Mouse (Mus musculus) liver, embryonic 14 days (tissue): ENCODE data around the gene Synj2. TPM values are rescaled to one million over a fixed set of nuclear protein-coding genes. Genes with fewer than 3 reads are reported as not detected.

Experiments
- polyA plus RNA-seq: library from polyadenylated mRNA; depleted of rRNA; stranded (reverse); fragments of >200 nt; gene quantifications from 2 replicates; pipeline ENCODE4 v1.2.3, GENCODE M21; 2012; rRNA removed

Gene Synj2
- 1.7 and 1.8 TPM in 2 replicates for polyA plus RNA-seq

DNA sequence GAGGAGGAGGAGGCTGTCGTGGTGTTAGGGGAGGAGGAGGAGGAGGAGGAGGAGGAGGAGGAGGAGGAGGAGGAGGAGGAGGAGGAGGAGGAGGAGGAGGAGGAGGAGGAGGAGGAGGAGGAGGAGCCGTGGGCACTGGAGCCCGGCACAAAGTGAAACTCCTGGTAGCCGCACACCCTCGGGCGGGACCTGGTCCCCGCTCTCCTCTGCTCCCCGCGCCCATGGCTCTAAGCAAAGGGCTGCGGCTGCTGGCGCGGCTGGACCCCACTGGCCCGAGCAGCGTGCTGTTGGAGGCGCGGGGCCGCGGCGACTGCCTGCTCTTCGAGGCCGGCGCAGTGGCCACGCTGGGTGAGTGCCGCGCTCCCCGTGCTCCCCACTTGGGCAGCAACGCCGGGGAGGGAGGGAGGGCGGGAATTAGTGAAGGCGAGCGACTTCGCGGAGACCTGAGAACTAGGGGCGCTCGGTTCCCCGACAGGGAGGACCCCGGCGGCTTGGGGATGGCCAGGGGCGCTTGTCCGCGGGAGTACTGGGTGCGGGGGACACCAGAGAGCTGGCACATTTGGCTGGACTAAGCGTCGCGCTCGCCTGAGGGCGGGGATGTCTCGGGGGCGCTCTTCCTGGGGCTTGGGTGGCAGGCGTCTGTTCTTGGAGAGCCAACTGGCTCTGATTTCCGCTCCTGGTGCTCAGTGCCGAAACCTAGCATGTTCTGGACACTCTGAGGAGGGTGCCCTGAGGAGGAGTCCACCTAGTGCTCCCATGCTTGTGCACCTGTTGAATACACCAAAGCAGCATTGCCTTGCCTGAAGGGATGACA, at the start of gene Synj2:
TSS of gene Synj2 (plus strand) at position 51 of the 814 bp plus-strand sequence.

DNA sequence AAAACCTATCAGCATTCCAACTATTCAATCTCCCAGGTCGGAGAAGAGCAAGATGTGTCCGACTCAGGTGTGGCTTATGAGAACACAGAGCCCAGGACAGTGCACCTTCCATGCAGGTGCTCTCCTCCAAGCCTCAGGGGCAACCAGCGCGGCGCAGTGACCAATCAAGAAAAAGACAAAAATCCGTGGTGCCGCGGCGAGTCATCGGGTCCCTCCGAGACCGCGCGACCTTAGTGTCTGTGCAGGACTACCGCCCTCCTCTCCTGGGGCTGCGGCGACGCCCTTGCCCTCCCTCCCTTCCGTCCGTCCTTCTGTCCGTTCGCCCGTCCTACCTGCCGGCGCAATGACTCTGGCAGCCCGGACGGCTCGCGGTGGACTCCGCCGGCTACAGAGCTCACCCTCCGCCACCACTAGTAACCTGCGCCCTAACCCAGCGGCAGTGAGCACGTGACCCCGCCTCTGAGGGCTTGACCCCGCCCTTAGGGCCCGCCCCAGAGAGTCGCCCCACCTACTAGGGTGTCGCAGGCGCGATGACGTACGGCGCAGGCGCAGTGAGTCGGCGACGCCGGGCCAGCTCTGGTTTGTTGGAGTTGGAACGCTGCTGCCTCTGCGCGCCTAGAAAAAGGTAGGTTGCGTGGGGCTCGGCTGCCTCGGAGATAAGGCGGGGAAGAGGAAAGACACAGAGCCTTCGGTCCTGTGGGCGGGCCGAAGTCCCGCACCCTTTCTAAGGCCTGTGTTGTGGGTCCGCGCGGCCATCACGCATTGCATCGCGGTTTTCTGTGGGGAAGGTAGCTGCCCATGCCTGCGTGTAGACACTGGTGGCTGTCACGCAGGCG, 138.4 kb downstream of the Synj2 start, which contains the start of the genes Serac1 and Gtf2h5:
TSS of gene Serac1 (minus strand) at position 455 of the 836 bp plus-strand sequence.
TSS of gene Gtf2h5 (plus strand) at position 500 of the 836 bp plus-strand sequence.

Other genes with a start within 250 kb of the Synj2 start
- 9.2 and 10.2 TPM in 2 replicates for gene Snx9, start 100.0 kb upstream of the Synj2 start, polyA plus RNA-seq
- gene Serac1, start 138.5 kb downstream of the Synj2 start, polyA plus RNA-seq, result 1.6 and 1.9 TPM in 2 replicates
- gene Gtf2h5, start 138.5 kb downstream of the Synj2 start, polyA plus RNA-seq, result 28.4 and 30.3 TPM in 2 replicates
- gene Tulp4, start 165.2 kb downstream of the Synj2 start, polyA plus RNA-seq, result 4.7 and 5.0 TPM in 2 replicates